Mouse (Mus musculus): ENCODE results near the gene Agr3. TPM values are rescaled to one million over a fixed set of nuclear protein-coding genes. Genes with fewer than 3 reads are reported as not detected.

Gene Agr3
- polyA plus RNA-seq, 1 experiment from 2014 or later: not detected

GRCm38 (mm10) chr12:35932816-35933215, 7.4 kb downstream of the Agr3 start:
- H3K9me3 ChIP-seq: no peaks in the 10 kb centered on the region
- H3K36me3 ChIP-seq: no peaks in the 10 kb centered on the region
- H3K4me2 ChIP-seq (replicated peaks): no peak overlapping the region
- no peaks in the 10 kb centered on the region for H3K27me3 ChIP-seq (replicated peaks)
- no peak overlapping the region for H3K4me3 ChIP-seq (replicated peaks)
- no peaks in the 10 kb centered on the region for H3K4me1 ChIP-seq (replicated peaks)
- no peak overlapping the region for H3K9ac ChIP-seq
- H3K27ac ChIP-seq: no peak overlapping the region
- peak; percentile 92 for ATAC-seq

- 52% methylated on average over 1 of the region's 1 CpGs for WGBS
Observed at GRCm38 (mm10) chr12:35951757-35952156, 26.3 kb downstream of the Agr3 start.

GRCm38 (mm10) chr12:35957235-35957634, 31.8 kb downstream of the Agr3 start:
- WGBS: 65% methylated on average over 2 of the region's 2 CpGs

More at GRCm38 (mm10) chr12:35951757-35952156, 26.3 kb downstream of the Agr3 start:
- Histone ChIP-seq H3K27me3 (replicated peaks) (no peaks in the 10 kb centered on the region), H3K9ac (no peak overlapping the region), H3K27ac (no peak overlapping the region), H3K4me2 (replicated peaks) (no peak overlapping the region), H3K4me3 (replicated peaks) (no peak overlapping the region), H3K9me3 (no peaks in the 10 kb centered on the region), H3K36me3 (no peaks in the 10 kb centered on the region), H3K4me1 (replicated peaks) (no peaks in the 10 kb centered on the region)
- ATAC-seq: no peak

GRCm38 (mm10) chr12:35966098-35966767, 40.8 kb downstream of the Agr3 start:
- H3K4me2 ChIP-seq (replicated peaks): no peak overlapping the region
- H3K4me1 ChIP-seq (replicated peaks): no peaks in the 10 kb centered on the region
- no peaks in the 10 kb centered on the region for H3K36me3 ChIP-seq
- peak; percentile 95 for ATAC-seq
- no peak overlapping the region; the same call in 1 of the 2 replicates for H3K27ac ChIP-seq
- no peak overlapping the region for H3K4me3 ChIP-seq (replicated peaks)
- no peaks in the 10 kb centered on the region for H3K27me3 ChIP-seq (replicated peaks)
- WGBS: 46% methylated on average over 7 of the region's 7 CpGs
- H3K9ac ChIP-seq: no peak overlapping the region
- no peaks in the 10 kb centered on the region for H3K9me3 ChIP-seq

More at GRCm38 (mm10) chr12:35957235-35957634, 31.8 kb downstream of the Agr3 start:
- Histone ChIP-seq H3K27me3 (replicated peaks) (no peaks in the 10 kb centered on the region), H3K27ac (no peak overlapping the region), H3K9ac (no peak overlapping the region), H3K4me1 (replicated peaks) (no peaks in the 10 kb centered on the region), H3K9me3 (no peaks in the 10 kb centered on the region), H3K4me3 (replicated peaks) (no peak overlapping the region), H3K4me2 (replicated peaks) (no peak overlapping the region), H3K36me3 (no peaks in the 10 kb centered on the region)
- ATAC-seq: no peak

- H3K4me2 ChIP-seq (replicated peaks): no peak overlapping the region
- WGBS: 66% methylated on average over 7 of the region's 7 CpGs
- peak; percentile 55 for ATAC-seq
- no peak overlapping the region; the same call in 1 of the 2 replicates for H3K27ac ChIP-seq
- no peaks in the 10 kb centered on the region for H3K4me1 ChIP-seq (replicated peaks)
- no peaks in the 10 kb centered on the region for H3K27me3 ChIP-seq (replicated peaks)
- no peak overlapping the region for H3K9ac ChIP-seq
- no peaks in the 10 kb centered on the region for H3K9me3 ChIP-seq
- H3K4me3 ChIP-seq (replicated peaks): no peak overlapping the region
- H3K36me3 ChIP-seq: no peaks in the 10 kb centered on the region
Observed at GRCm38 (mm10) chr12:35966768-35967141, 41.3 kb downstream of the Agr3 start.

- no peak for ATAC-seq
- Histone ChIP-seq H3K27me3 (replicated peaks) (no peaks in the 10 kb centered on the region), H3K27ac (no peak overlapping the region), H3K9me3 (no peaks in the 10 kb centered on the region), H3K9ac (no peak overlapping the region), H3K36me3 (no peaks in the 10 kb centered on the region), H3K4me2 (replicated peaks) (no peak overlapping the region), H3K4me3 (replicated peaks) (no peak overlapping the region), H3K4me1 (replicated peaks) (no peaks in the 10 kb centered on the region)
- WGBS: 87% methylated on average over 3 of the region's 3 CpGs
Observed at GRCm38 (mm10) chr12:35975898-35976297, 50.5 kb downstream of the Agr3 start.

GRCm38 (mm10) chr12:35977633-35978246, 52.3 kb downstream of the Agr3 start:
- Histone ChIP-seq H3K9me3 (no peaks in the 10 kb centered on the region), H3K4me2 (replicated peaks) (no peak overlapping the region), H3K27me3 (replicated peaks) (no peaks in the 10 kb centered on the region), H3K36me3 (no peaks in the 10 kb centered on the region), H3K27ac (no peak overlapping the region), H3K4me1 (replicated peaks) (peaks cover 5% of the 10 kb centered on the region; the same call in 1 of the 2 replicates), H3K4me3 (replicated peaks) (no peak overlapping the region), H3K9ac (no peak overlapping the region)
- WGBS: 45% methylated on average over 6 of the region's 6 CpGs
- no peak for ATAC-seq

GRCm38 (mm10) chr12:35979625-35980024, 54.2 kb downstream of the Agr3 start:
- H3K27me3 ChIP-seq (replicated peaks): no peaks in the 10 kb centered on the region
- no peak for ATAC-seq
- H3K4me3 ChIP-seq (replicated peaks): no peak overlapping the region
- H3K36me3 ChIP-seq: no peaks in the 10 kb centered on the region
- no peak overlapping the region for H3K4me2 ChIP-seq (replicated peaks)
- WGBS: 65% methylated on average over 5 of the region's 5 CpGs
- H3K9me3 ChIP-seq: no peaks in the 10 kb centered on the region
- H3K27ac ChIP-seq: no peak overlapping the region
- H3K4me1 ChIP-seq (replicated peaks): peaks cover 5% of the 10 kb centered on the region; the same call in 1 of the 2 replicates
- H3K9ac ChIP-seq: no peak overlapping the region

- ATAC-seq: peak; percentile 96
- no peaks in the 10 kb centered on the region for H3K36me3 ChIP-seq
- H3K9me3 ChIP-seq: no peaks in the 10 kb centered on the region
- peaks cover 5% of the 10 kb centered on the region; the same call in 1 of the 2 replicates for H3K4me1 ChIP-seq (replicated peaks)
- no peak overlapping the region for H3K4me3 ChIP-seq (replicated peaks)
- 26% methylated on average over 6 of the region's 6 CpGs for WGBS
- H3K27ac ChIP-seq: no peak overlapping the region
- no peak overlapping the region for H3K9ac ChIP-seq
- H3K27me3 ChIP-seq (replicated peaks): no peaks in the 10 kb centered on the region
- no peak overlapping the region for H3K4me2 ChIP-seq (replicated peaks)
Observed at GRCm38 (mm10) chr12:35981732-35982360, 56.4 kb downstream of the Agr3 start.

- no peaks in the 10 kb centered on the region for H3K27me3 ChIP-seq (replicated peaks)
- no peak overlapping the region for H3K9ac ChIP-seq
- WGBS: 94% methylated on average over 9 of the region's 9 CpGs
- no peak overlapping the region for H3K27ac ChIP-seq
- H3K4me1 ChIP-seq (replicated peaks): peaks cover 5% of the 10 kb centered on the region; the same call in 1 of the 2 replicates
- no peak overlapping the region for H3K4me2 ChIP-seq (replicated peaks)
- H3K9me3 ChIP-seq: no peaks in the 10 kb centered on the region
- H3K36me3 ChIP-seq: no peaks in the 10 kb centered on the region
- H3K4me3 ChIP-seq (replicated peaks): no peak overlapping the region
- ATAC-seq: no peak
Observed at GRCm38 (mm10) chr12:35983472-35983871, 58.1 kb downstream of the Agr3 start.

- no peaks in the 10 kb centered on the region for H3K9me3 ChIP-seq
- ATAC-seq: no peak
- no peaks in the 10 kb centered on the region for H3K27me3 ChIP-seq (replicated peaks)
- H3K4me2 ChIP-seq (replicated peaks): no peak overlapping the region
- no peak overlapping the region for H3K27ac ChIP-seq
- no peak overlapping the region for H3K9ac ChIP-seq
- peaks cover 5% of the 10 kb centered on the region; the same call in 1 of the 2 replicates for H3K4me1 ChIP-seq (replicated peaks)
- no peaks in the 10 kb centered on the region for H3K36me3 ChIP-seq
- H3K4me3 ChIP-seq (replicated peaks): no peak overlapping the region
- 80% methylated on average over 5 of the region's 5 CpGs for WGBS
Observed at GRCm38 (mm10) chr12:35984743-35985142, 59.3 kb downstream of the Agr3 start.

GRCm38 (mm10) chr12:35992711-35993110, 67.3 kb downstream of the Agr3 start, which contains the start of gene Agr2:
Gene Agr2 (plus strand): TSS chr12:35992907.
- H3K9me3 ChIP-seq: no peaks in the 10 kb centered on the region
- H3K27ac ChIP-seq: 0 out of 2 replicates have a peak within 1 kb of the TSS, but pooled peaks have one; percentile 27
- no peaks in the 10 kb centered on the region for H3K36me3 ChIP-seq
- WGBS: 51% methylated on average over 9 of the region's 9 CpGs
- ATAC-seq: peak; percentile 57
- H3K4me2 ChIP-seq (replicated peaks): peak within 1 kb of the TSS; percentile 28
- H3K4me3 ChIP-seq (replicated peaks): no peak within 1 kb of the TSS
- H3K9ac ChIP-seq: no peak within 1 kb of the TSS
- no peaks in the 10 kb centered on the region for H3K4me1 ChIP-seq (replicated peaks)
- H3K27me3 ChIP-seq (replicated peaks): no peaks in the 10 kb centered on the region

Data from intestine, embryonic 15.5 days (tissue).